8 mouse cellular contexts compared by ENCODE assay signal in genomic region chr7:19458072-19458486, GRCm38 (mm10). TPM values are rescaled to one million over a fixed set of nuclear protein-coding genes. Genes with fewer than 3 reads are reported as not detected.
DNase-seq lines count a peak whose midpoint lies in the region; ATAC-seq lines count a peak whose summit lies in the region.

No protein-coding gene starts in this region.

- H3K36me3 ChIP-seq in embryonic facial prominence, embryonic 11.5 days (replicated peaks; ENCODE audit: control insufficient read depth, insufficient read depth, low read depth, low read length), result no peaks in the 10 kb centered on the region
- no peaks in the 10 kb centered on the region for H3K36me3 ChIP-seq in heart, embryonic 15.5 days

- H3K27me3 ChIP-seq in embryonic facial prominence, embryonic 11.5 days (ENCODE audit: control insufficient read depth, insufficient read depth, low read length), result no peaks in the 10 kb centered on the region
- no peaks in the 10 kb centered on the region for H3K27me3 ChIP-seq in heart, embryonic 15.5 days

- H3K9ac ChIP-seq in embryonic facial prominence, embryonic 11.5 days (replicated peaks; ENCODE audit: low read length), result peak overlapping the region; percentile 84
- peak overlapping the region; percentile 94 for H3K9ac ChIP-seq in heart, embryonic 15.5 days

- ATAC-seq in CD4-positive, CD25-positive, alpha-beta regulatory T cell, adult 4 months, result peak; percentile 68
- peak; percentile 77 for ATAC-seq in embryonic facial prominence, embryonic 11.5 days (replicated peaks; ENCODE audit: insufficient number of reproducible peaks, low FRiP score, low TSS enrichment, low read depth)
- ATAC-seq in heart, embryonic 15.5 days (replicated peaks; ENCODE audit: insufficient number of reproducible peaks, insufficient read depth, low FRiP score, low read depth), result peak; percentile 74
- peak; percentile 51 for ATAC-seq in megakaryocyte, adult 5-6 weeks (ENCODE audit: poor library complexity, severe bottlenecking)

- no peaks in the 10 kb centered on the region; the same call in 1 of the 2 replicates for H3K4me1 ChIP-seq in embryonic facial prominence, embryonic 11.5 days (ENCODE audit: control insufficient read depth, insufficient read depth, low read length)
- H3K4me1 ChIP-seq in heart, embryonic 15.5 days (replicated peaks), result peaks cover 30% of the 10 kb centered on the region

- H3K27ac ChIP-seq in embryonic facial prominence, embryonic 11.5 days (replicated peaks; ENCODE audit: low read depth, low read length), result peak overlapping the region; percentile 68
- peak overlapping the region; percentile 82 for H3K27ac ChIP-seq in heart, embryonic 15.5 days

- H3K9me3 ChIP-seq in embryonic facial prominence, embryonic 11.5 days (replicated peaks; ENCODE audit: control insufficient read depth, low read length), result no peaks in the 10 kb centered on the region
- no peaks in the 10 kb centered on the region for H3K9me3 ChIP-seq in heart, embryonic 15.5 days (replicated peaks)

- DNase-seq in ZHBTc4 (ENCODE audit: low read depth, low spot score) (peak; percentile 74), MN1 (ENCODE audit: low spot score) (no peak)
- peak; percentile 84 for DNase-seq in embryonic facial prominence, embryonic 11.5 days (ENCODE audit: low spot score)
- peak; percentile 84 to 90 for DNase-seq in kidney, postnatal 4 days
- peak; percentile 13 for DNase-seq in right cerebral cortex, adult 18-20 months

- H3K4me3 ChIP-seq in embryonic facial prominence, embryonic 11.5 days (ENCODE audit: low read depth, low read length), result peak overlapping the region; percentile 91
- H3K4me3 ChIP-seq in heart, embryonic 15.5 days, result peak overlapping the region; percentile 93

- WGBS in embryonic facial prominence, embryonic 11.5 days, result 0% methylated on average over 19 of the region's 31 CpGs
- under 1% methylated on average over 28 of the region's 31 CpGs for WGBS in heart, embryonic 15.5 days

- H3K4me2 ChIP-seq in embryonic facial prominence, embryonic 11.5 days (ENCODE audit: low read depth, low read length), result peak overlapping the region; percentile 76
- peak overlapping the region; percentile 86 for H3K4me2 ChIP-seq in heart, embryonic 15.5 days

RNA-seq across cellular contexts. Expression of gene Mark4, which starts 0.5 kb away (rescaled TPM):
- polyA plus RNA-seq in CD4-positive, CD25-positive, alpha-beta regulatory T cell, adult 4 months (2017; shearing (Covaris generic)), result 1 to 10 TPM in 1 of 2 experiments, under 1 TPM in 1; 0.91 to 1.3 TPM
- 7.9 and 8.6 TPM in 2 replicates for polyA plus RNA-seq in embryonic facial prominence, embryonic 11.5 days (2014; fragmentation: Nextera tagmentation; extraction: Ambion mirVana)
- 7.6 and 8.5 TPM in 2 replicates for polyA plus RNA-seq in heart, embryonic 15.5 days (2015; fragmentation: Nextera tagmentation; extraction: Ambion mirVana)
- total RNA-seq in megakaryocyte, adult 5-6 weeks (2015), result 11.4 and 14.7 TPM in 2 replicates
- total RNA-seq in megakaryocyte, adult 5-6 weeks (2017), result 6.4 and 9.4 TPM in 2 replicates

RNA-seq across cellular contexts. Expression of gene Exoc3l2, which starts 5.1 kb away (rescaled TPM):
- not detected for polyA plus RNA-seq in CD4-positive, CD25-positive, alpha-beta regulatory T cell, adult 4 months (2017; shearing (Covaris generic))
- polyA plus RNA-seq in embryonic facial prominence, embryonic 11.5 days (2014; fragmentation: Nextera tagmentation; extraction: Ambion mirVana), result 1.2 and 1.7 TPM in 2 replicates
- polyA plus RNA-seq in heart, embryonic 15.5 days (2015; fragmentation: Nextera tagmentation; extraction: Ambion mirVana), result 0.91 and 1.1 TPM in 2 replicates
- 0.09 and 0.14 TPM in 2 replicates for total RNA-seq in megakaryocyte, adult 5-6 weeks (2015)
- 0.28 and 0.62 TPM in 2 replicates for total RNA-seq in megakaryocyte, adult 5-6 weeks (2017)

RNA-seq across cellular contexts. Expression of gene Bloc1s3, which starts 50.1 kb away (rescaled TPM):
- under 1 TPM; 0.37 to 0.86 TPM for polyA plus RNA-seq in CD4-positive, CD25-positive, alpha-beta regulatory T cell, adult 4 months (2017; shearing (Covaris generic))
- polyA plus RNA-seq in embryonic facial prominence, embryonic 11.5 days (2014; fragmentation: Nextera tagmentation; extraction: Ambion mirVana), result 2.3 and 2.6 TPM in 2 replicates
- 1.5 and 1.7 TPM in 2 replicates for polyA plus RNA-seq in heart, embryonic 15.5 days (2015; fragmentation: Nextera tagmentation; extraction: Ambion mirVana)
- 3.9 and 6.2 TPM in 2 replicates for total RNA-seq in megakaryocyte, adult 5-6 weeks (2015)
- total RNA-seq in megakaryocyte, adult 5-6 weeks (2017), result 2.7 and 4.0 TPM in 2 replicates

RNA-seq across cellular contexts. Expression of gene Trappc6a, which starts 50.1 kb away (rescaled TPM):
- 10 to 100 TPM; 45.8 to 50.7 TPM for polyA plus RNA-seq in CD4-positive, CD25-positive, alpha-beta regulatory T cell, adult 4 months (2017; shearing (Covaris generic))
- polyA plus RNA-seq in embryonic facial prominence, embryonic 11.5 days (2014; fragmentation: Nextera tagmentation; extraction: Ambion mirVana), result 51.7 and 58.2 TPM in 2 replicates
- 73.2 and 81.2 TPM in 2 replicates for polyA plus RNA-seq in heart, embryonic 15.5 days (2015; fragmentation: Nextera tagmentation; extraction: Ambion mirVana)
- 27.1 and 32.1 TPM in 2 replicates for total RNA-seq in megakaryocyte, adult 5-6 weeks (2015)
- total RNA-seq in megakaryocyte, adult 5-6 weeks (2017), result 15.3 and 18.0 TPM in 2 replicates

RNA-seq across cellular contexts. Expression of gene Ckm, which starts 53.5 kb away (rescaled TPM):
- polyA plus RNA-seq in CD4-positive, CD25-positive, alpha-beta regulatory T cell, adult 4 months (2017; shearing (Covaris generic)), result not detected
- polyA plus RNA-seq in embryonic facial prominence, embryonic 11.5 days (2014; fragmentation: Nextera tagmentation; extraction: Ambion mirVana), result 0.17 TPM in 1 of 2 replicates, not detected in the other
- 1,612 and 2,052 TPM in 2 replicates for polyA plus RNA-seq in heart, embryonic 15.5 days (2015; fragmentation: Nextera tagmentation; extraction: Ambion mirVana)
- total RNA-seq in megakaryocyte, adult 5-6 weeks (2015), result 0.14 and 0.18 TPM in 2 replicates
- 0.26 and 0.45 TPM in 2 replicates for total RNA-seq in megakaryocyte, adult 5-6 weeks (2017)
